Mouse (Mus musculus): Measurements from ENCODE around the gene Slc16a10. TPM values are rescaled to one million over a fixed set of nuclear protein-coding genes. Genes with fewer than 3 reads are reported as not detected.
"Not testable (repeated sequence)": the region's sequence is repeated elsewhere in the genome, so short reads cannot be mapped to it uniquely, and the experiment has no call there.

Slc16a10 gene
- total RNA-seq, 2 experiments from 2014 or later: 2.6 to 3.1 TPM

GRCm38 (mm10) chr10:40050763-40051162, 91.3 kb downstream of the Slc16a10 start:
- intact Hi-C loops (cut with DNase I): no loop called here
- no peak for DNase-seq (ENCODE audit: low spot score in 2 of 2)

DNA sequence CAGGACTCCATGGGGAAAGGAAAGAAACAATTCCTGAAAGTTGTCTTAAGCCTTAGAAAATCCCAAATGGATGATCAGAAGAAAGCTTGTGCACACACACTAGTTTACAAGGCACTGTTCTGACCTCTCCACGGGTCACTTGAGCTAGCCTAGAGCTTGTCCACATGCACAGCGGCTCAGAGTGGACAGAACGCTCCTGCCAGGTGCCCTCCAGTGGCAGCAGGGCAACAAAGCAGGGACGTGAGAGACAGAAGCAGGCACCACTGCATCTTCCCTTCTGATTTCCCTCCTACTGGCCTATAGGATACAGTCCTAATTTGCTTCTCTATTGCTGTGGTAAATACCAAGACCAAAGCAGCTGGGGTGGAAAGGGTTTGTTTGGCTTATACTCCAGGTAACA, 100.7 kb downstream of the Slc16a10 start:
- intact Hi-C loops (cut with DNase I): loop anchor here (5.0 kb wide), 1 partner anchor 74 kb away; no protein-coding TSS in a partner anchor
- no peak for DNase-seq (ENCODE audit: low spot score in 2 of 2)

DNA sequence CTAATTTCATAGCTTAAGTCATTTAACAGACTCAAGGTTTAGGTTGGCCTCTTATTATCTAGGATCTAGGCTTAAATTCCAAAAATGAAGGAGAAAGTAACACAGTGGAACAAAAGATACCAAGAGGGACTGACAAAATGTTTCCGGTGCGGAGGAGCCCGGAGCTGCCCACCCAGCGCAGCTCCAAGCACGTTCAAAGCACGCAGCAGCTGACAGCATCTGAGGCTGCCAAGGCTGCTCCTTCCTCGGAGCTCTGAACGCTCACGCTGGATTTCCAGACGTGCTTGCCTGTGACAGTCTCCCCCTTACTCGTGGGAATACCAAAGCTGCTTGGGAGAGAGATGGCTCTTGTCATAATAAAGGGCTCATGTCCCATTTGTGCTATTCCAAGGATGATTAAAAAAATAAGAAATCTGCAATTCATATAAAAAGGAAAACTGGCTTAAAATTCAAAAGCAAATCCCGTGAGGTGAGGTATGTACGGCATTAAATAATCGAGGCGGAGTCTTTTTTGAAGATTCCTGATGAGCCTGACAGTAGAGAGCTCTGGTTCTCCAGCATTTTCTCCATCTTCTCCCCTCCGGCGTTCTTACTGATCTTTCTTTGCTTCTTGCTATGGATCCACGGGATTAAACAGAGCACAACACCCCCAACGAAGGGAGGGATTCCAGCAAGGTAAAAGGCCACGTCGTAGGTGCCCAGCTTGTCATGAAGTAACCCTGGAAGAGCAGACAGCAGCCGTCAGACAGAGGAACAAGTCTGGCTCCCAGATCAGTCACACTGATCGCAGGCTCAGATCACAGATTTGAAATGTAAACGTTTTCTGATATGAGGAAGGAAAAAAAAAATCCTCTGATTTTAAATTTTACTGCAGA, 105.1 kb downstream of the Slc16a10 start:
- DNase-seq (ENCODE audit: low spot score in 2 of 2): peak; percentile 51 to 64
- intact Hi-C loops (cut with DNase I): no loop called here

- intact Hi-C loops (cut with DNase I): no loop called here
- DNase-seq (ENCODE audit: low spot score in 2 of 2): no peak
Measured at GRCm38 (mm10) chr10:40034956-40035355, 107.1 kb downstream of the Slc16a10 start.

DNA sequence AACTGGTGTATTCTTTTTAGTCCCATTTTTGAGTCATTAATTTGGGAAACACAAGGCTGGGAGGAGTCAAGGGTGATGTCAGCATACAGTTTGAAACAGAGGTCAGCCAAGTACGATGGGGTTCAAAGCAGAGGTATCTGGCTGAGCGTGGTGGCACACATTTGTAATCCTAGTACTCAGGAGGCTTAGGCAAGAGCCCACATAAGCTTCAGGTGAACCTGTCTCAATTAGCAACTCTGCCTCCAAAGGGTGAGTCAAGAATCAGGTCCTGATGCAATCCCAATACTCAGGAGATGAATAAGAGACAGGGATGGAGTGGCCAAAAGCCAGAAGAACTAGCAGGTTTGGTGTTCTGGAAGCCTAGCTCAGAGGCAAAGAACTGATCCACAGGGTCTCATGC, 109.2 kb downstream of the Slc16a10 start:
- DNase-seq (ENCODE audit: low spot score in 2 of 2): no peak
- intact Hi-C loops (cut with DNase I): no loop called here

- DNase-seq (ENCODE audit: low spot score in 2 of 2): no peak
- intact Hi-C loops (cut with DNase I): no loop called here
Measured at GRCm38 (mm10) chr10:40030716-40031115, 111.3 kb downstream of the Slc16a10 start.

GRCm38 (mm10) chr10:40029610-40030009, 112.4 kb downstream of the Slc16a10 start:
- intact Hi-C loops (cut with DNase I): loop anchor here (5.0 kb wide), 1 partner anchor 72 kb away; no protein-coding TSS in a partner anchor
- no peak for DNase-seq (ENCODE audit: low spot score in 2 of 2)

DNA sequence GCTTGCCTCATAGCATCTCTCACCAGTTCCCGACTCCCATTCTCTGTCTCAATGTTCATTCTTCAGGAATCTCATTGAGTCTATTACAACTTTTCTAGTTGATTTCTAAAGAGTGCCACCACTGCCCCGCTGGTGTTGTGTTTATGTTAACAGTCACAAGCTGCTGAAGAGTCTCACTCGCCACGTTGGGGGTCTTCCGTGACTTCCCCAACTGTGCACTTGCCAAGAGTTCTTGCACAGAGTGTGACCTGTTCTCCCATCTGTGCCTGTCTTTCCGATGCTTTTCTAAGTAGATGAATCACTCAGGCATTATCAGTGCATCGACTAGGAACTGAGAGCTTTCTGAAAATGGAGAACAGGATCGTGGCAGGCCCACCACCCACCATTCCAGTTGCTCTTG, 114.0 kb downstream of the Slc16a10 start:
- intact Hi-C loops (cut with DNase I): loop anchor here (5.0 kb wide), 1 partner anchor 71 kb away; no protein-coding TSS in a partner anchor

DNA sequence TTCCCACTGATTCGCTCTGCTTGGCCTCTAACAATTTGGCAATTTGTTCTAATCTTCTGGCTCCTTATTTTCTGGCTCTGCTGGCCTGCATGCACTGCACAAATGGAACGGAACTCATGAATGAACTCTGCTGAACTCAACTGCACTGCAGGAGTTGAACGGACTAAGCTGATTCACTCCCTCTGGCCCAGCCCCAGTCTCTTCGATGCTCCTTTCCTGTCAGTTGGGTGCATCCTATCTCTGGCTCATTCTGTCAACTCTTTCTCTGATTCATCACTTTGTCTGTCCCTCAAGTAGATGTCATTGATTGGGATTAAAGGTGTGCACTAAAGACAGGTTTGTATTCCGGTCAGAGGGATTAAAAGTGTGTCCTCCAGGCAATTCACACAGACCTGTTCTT, 115.5 kb downstream of the Slc16a10 start:
- DNase-seq (ENCODE audit: low spot score in 2 of 2): no peak
- intact Hi-C loops (cut with DNase I): loop anchor here (5.0 kb wide), 1 partner anchor 69 kb away; no protein-coding TSS in a partner anchor

More for the DNA sequence above, 114.0 kb downstream of the Slc16a10 start:
- DNase-seq (ENCODE audit: low spot score in 2 of 2): no peak

- intact Hi-C loops (cut with DNase I): loop anchor here (5.0 kb wide), 1 partner anchor 68 kb away; no protein-coding TSS in a partner anchor
- no peak for DNase-seq (ENCODE audit: low spot score in 2 of 2)
Measured at GRCm38 (mm10) chr10:40025560-40025959, 116.5 kb downstream of the Slc16a10 start.

DNA sequence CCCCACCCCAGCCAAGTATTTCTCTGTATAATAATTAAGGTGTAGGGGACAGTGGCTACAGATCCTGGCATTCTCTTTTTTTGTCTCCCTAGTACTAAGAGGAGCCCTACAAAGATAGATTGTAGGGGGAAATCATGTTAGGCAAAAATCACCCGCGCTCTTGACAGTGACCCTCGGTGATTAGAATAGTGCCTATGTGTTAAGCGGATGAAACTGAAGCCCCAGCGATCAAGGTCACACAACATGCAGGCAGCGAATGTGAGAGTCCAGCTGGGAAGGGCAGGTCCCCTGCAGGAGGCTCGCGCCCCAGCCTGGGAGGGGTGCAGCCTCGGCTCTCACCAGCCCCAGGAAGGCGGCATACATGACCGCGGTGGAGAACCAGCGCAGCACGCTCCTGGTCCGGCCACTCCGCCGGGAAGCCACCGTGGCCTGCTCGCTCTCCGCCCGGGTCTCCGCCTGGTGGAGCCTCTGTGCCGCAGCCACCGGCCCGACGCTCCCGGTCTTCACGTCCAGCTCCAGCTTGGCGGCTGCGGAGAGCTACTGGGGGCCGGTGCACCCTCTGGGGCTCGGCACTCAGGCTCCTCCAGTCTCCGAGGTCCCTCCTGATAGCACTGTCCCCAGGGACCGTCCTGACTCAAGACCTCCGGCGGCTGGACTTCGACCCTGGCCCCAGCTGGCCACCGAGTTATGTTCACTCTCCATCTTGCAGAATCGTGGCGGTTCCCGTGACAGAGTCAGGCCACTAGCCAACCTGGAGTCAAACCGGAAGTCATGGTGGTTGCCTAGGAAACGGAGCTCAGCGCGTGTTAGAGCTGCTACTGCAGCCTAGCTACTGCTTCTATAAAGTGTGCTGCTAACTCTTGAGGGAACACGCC, 117.3 kb downstream of the Slc16a10 start, which contains the start of gene Mfsd4b1:
TSS of gene Mfsd4b1 (minus strand) at position 715 of the 875 bp plus-strand sequence.
- intact Hi-C loops (cut with DNase I): loop anchor here (5.0 kb wide), 1 partner anchor 67 kb away; no protein-coding TSS in a partner anchor
- DNase-seq (ENCODE audit: low spot score in 2 of 2): peak; percentile 90 to 91

DNA sequence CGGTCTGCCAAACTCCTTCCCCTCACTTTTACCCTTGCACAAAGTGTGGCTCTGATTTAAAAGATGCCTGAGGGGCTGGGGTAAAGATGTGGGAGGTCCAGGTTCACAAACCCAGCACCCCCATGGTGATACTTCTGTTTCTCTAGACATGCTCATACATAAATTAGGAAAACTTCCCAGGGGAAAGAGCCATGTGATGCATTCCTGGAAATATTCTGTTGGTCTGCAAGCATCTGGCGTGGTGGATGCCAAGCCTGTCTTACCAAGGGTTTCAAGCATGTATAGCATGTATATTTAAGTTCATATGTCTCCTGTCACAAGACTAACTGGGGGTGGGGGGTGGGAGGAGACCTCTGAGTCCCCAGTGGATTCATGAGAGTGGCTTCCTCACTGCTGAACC, 121.7 kb downstream of the Slc16a10 start:
- intact Hi-C loops (cut with DNase I): no loop called here

GRCm38 (mm10) chr10:40019492-40019891, 122.6 kb downstream of the Slc16a10 start:
- no peak for DNase-seq (ENCODE audit: low spot score in 2 of 2)
- intact Hi-C loops (cut with DNase I): no loop called here

More for the DNA sequence above, 121.7 kb downstream of the Slc16a10 start:
- no peak for DNase-seq (ENCODE audit: low spot score in 2 of 2)

- DNase-seq (ENCODE audit: low spot score in 2 of 2): no peak
- intact Hi-C loops (cut with DNase I): no loop called here
Measured at GRCm38 (mm10) chr10:40018261-40018860, 123.7 kb downstream of the Slc16a10 start.

DNA sequence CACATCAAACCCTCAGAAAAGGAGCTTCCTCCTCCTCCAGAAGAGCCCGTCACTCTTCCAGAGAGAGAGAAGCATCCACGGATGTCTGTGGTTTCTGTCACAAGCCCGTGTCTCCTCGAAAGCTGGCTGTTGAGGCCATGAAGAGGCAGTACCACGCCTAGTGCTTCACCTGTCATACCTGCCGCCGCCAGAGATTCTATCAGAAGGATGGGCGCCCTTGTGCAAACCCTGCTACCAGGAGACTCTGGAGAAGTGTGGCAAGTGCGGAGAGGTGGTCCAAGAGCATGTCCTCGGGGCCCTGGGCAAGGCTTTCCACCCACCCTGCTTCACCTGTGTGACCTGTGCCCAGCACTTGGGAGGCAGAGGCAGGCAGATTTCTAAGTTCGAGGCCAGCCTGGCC, 132.5 kb downstream of the Slc16a10 start:
- intact Hi-C loops (cut with DNase I): no loop called here
- no peak for DNase-seq (ENCODE audit: low spot score in 2 of 2)

GRCm38 (mm10) chr10:40008847-40009246, 133.2 kb downstream of the Slc16a10 start:
- DNase-seq (ENCODE audit: low spot score in 2 of 2); intact Hi-C loops (cut with DNase I): not testable (repeated sequence)

- intact Hi-C loops (cut with DNase I): no loop called here
Measured at GRCm38 (mm10) chr10:40007953-40008352, 134.1 kb downstream of the Slc16a10 start.

DNA sequence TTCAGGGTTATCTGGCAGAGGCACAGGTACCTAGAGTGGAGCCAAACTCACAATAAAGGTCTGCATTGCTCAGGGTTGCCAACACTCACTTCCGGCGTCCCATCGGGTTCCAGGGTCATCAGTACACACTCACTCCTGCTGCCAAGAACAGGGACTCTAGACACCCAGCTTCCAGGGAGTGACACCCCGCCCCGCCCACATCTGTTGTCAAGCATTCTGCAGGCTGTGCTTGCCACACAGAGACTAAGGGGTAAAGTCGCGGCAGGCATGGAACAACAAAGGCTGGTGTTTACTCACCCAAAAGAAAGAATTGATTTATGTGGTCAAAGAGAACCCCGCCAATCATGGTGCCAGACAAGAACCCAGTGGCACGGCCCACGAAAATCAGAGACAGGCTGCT, 135.1 kb downstream of the Slc16a10 start:
- intact Hi-C loops (cut with DNase I): no loop called here
- no peak for DNase-seq (ENCODE audit: low spot score in 2 of 2)

More at GRCm38 (mm10) chr10:40007953-40008352, 134.1 kb downstream of the Slc16a10 start:
- no peak for DNase-seq (ENCODE audit: low spot score in 2 of 2)

- DNase-seq (ENCODE audit: low spot score in 2 of 2): no peak
- intact Hi-C loops (cut with DNase I): no loop called here
Measured at GRCm38 (mm10) chr10:40000746-40001145, 141.3 kb downstream of the Slc16a10 start.

Data from left cerebral cortex, postnatal 36 days (tissue).